Mouse (Mus musculus) hindbrain, embryonic 14.5 days (tissue): ENCODE measurements around the gene Def8. TPM values are rescaled to one million over a fixed set of nuclear protein-coding genes. Genes with fewer than 3 reads are reported as not detected.

Experiments
- ATAC-seq: fragments of 200-750 bp; cut with Nextera tagmentation; 2 replicates; pipeline ENCODE4 v1.8.0; 2017; ENCODE audit warnings: moderate number of reproducible peaks, mild to moderate bottlenecking, moderate TSS enrichment, moderate library complexity; ENCODE audit not compliant: low FRiP score
- DNase-seq: peaks from one replicate; pipeline ENCODE4 v3.0.0-alpha.2; 2015; ENCODE audit warnings: low spot score
- H3K27ac ChIP-seq: fragments of 300-500 bp; sonication (generic); 2 replicates; pipeline ENCODE4 v1.5.1; 2014; ENCODE audit warnings: mild to moderate bottlenecking, moderate library complexity
- H3K27me3 ChIP-seq: fragments of 300-500 bp; sonication (generic); 2 replicates; pipeline ENCODE4 v1.6.1; 2014; ENCODE audit warnings: mild to moderate bottlenecking, low read length, mixed read lengths; ENCODE audit not compliant: control insufficient read depth, insufficient read depth
- H3K36me3 ChIP-seq: fragments of 300-500 bp; sonication (generic); replicated peaks from 2 replicates; pipeline ENCODE4 v1.6.1; 2014; ENCODE audit not compliant: control insufficient read depth, insufficient read depth
- H3K4me1 ChIP-seq: fragments of 300-500 bp; sonication (generic); replicated peaks from 2 replicates; pipeline ENCODE4 v1.6.1; 2014; ENCODE audit warnings: antibody characterized with exemption, low read length, mixed read lengths; ENCODE audit not compliant: control insufficient read depth, insufficient read depth
- H3K4me2 ChIP-seq: fragments of 300-500 bp; sonication (generic); replicated peaks from 2 replicates; pipeline ENCODE4 v1.6.1; 2014; ENCODE audit warnings: mild to moderate bottlenecking, moderate library complexity
- H3K4me3 ChIP-seq: fragments of 300-500 bp; sonication (generic); replicated peaks from 2 replicates; pipeline ENCODE4 v1.5.1; 2014; ENCODE audit warnings: mild to moderate bottlenecking, low read length
- H3K9ac ChIP-seq: fragments of 300-500 bp; sonication (generic); 2 replicates; pipeline ENCODE4 v1.6.1; 2014
- H3K9me3 ChIP-seq: fragments of 300-500 bp; sonication (generic); 2 replicates; pipeline ENCODE4 v1.6.1; 2016; ENCODE audit warnings: low read length; ENCODE audit not compliant: control insufficient read depth
- WGBS: fragments of 180-500 bp; shearing (Covaris S2); extraction: QIAGEN DNeasy Blood & Tissue Kit; methylation state at CpG from one replicate; pipeline ENCODE4 v1.1.7; 2014; 5-methylcytosine and 5-hydroxymethylcytosine counted together
- polyA plus RNA-seq: library from polyadenylated mRNA; unstranded; fragments of >200 nt; fragmentation: Nextera tagmentation; extraction: Ambion mirVana; gene quantifications from 2 replicates; pipeline ENCODE4 v1.2.1, GENCODE M21; 2014

Gene Def8
- polyA plus RNA-seq, 1 experiment from 2014 or later = 45.3 TPM

GRCm38 (mm10) chr8:123419711-123420110 lies 3.6 kb upstream of the Def8 start:
- no peaks in the 10 kb centered on the region for H3K27me3 ChIP-seq
- H3K4me3 ChIP-seq = no peak overlapping the region
- 96% methylated on average over 4 of the region's 4 CpGs for WGBS
- no peak overlapping the region for H3K9ac ChIP-seq
- no peak for DNase-seq
- H3K36me3 ChIP-seq = peaks cover 72% of the 10 kb centered on the region
- ATAC-seq = no peak
- no peak overlapping the region for H3K4me2 ChIP-seq
- H3K27ac ChIP-seq = no peak overlapping the region
- H3K4me1 ChIP-seq = peaks cover 20% of the 10 kb centered on the region
- H3K9me3 ChIP-seq = no peaks in the 10 kb centered on the region

DNA sequence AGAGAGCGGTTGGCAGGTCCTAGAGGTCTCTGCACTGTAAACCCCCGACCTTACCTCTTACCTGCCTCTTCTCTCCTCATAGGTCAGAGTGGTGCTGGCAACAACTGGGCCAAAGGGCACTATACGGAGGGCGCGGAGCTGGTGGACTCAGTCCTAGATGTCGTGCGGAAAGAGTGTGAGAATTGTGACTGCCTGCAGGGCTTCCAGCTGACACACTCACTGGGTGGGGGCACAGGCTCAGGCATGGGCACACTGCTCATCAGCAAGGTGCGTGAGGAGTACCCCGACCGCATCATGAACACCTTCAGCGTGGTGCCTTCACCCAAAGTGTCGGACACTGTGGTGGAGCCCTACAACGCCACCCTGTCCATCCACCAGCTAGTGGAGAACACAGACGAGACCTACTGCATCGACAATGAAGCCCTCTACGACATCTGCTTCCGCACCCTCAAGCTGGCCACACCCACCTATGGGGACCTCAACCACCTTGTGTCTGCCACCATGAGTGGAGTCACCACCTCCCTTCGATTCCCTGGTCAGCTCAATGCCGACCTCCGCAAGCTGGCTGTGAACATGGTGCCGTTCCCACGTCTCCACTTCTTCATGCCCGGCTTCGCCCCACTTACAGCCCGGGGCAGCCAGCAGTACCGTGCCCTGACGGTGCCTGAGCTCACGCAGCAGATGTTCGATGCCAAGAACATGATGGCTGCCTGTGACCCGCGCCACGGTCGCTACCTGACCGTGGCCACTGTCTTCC lies 2.6 kb upstream of the Def8 start:
- H3K27me3 ChIP-seq = no peaks in the 10 kb centered on the region
- no peak overlapping the region for H3K4me2 ChIP-seq
- 95% methylated on average over 34 of the region's 34 CpGs for WGBS
- H3K4me1 ChIP-seq = peaks cover 18% of the 10 kb centered on the region
- no peak overlapping the region for H3K27ac ChIP-seq
- no peaks in the 10 kb centered on the region for H3K9me3 ChIP-seq
- no peak overlapping the region for H3K4me3 ChIP-seq
- peaks cover 72% of the 10 kb centered on the region for H3K36me3 ChIP-seq
- DNase-seq (no peak), ATAC-seq (no peak)
- H3K9ac ChIP-seq = no peak overlapping the region

- H3K36me3 ChIP-seq = peaks cover 71% of the 10 kb centered on the region
- no peak overlapping the region for H3K9ac ChIP-seq
- no peak for DNase-seq
These were observed 2.0 kb upstream of the Def8 start for GRCm38 (mm10) chr8:123421325-123421724.

GRCm38 (mm10) chr8:123422056-123422780 lies 1.1 kb upstream of the Def8 start:
- H3K27me3 ChIP-seq = no peaks in the 10 kb centered on the region
- H3K36me3 ChIP-seq = peaks cover 63% of the 10 kb centered on the region
- peak overlapping the region; percentile 36 for H3K4me2 ChIP-seq
- peak overlapping the region; percentile 53; the same call in 1 of the 2 replicates for H3K27ac ChIP-seq
- DNase-seq (peak; percentile 81), ATAC-seq (peak; percentile 42; the same call in 1 of the 2 replicates)
- H3K9me3 ChIP-seq = peaks cover 9% of the 10 kb centered on the region
- no peak overlapping the region; the same call in 1 of the 2 replicates for H3K9ac ChIP-seq
- no peak overlapping the region for H3K4me3 ChIP-seq
- 19% methylated on average over 17 of the region's 17 CpGs for WGBS
- peaks cover 3% of the 10 kb centered on the region for H3K4me1 ChIP-seq

More at GRCm38 (mm10) chr8:123421325-123421724, 2.0 kb upstream of the Def8 start:
- Histone ChIP-seq H3K27me3 (no peaks in the 10 kb centered on the region), H3K27ac (no peak overlapping the region), H3K4me3 (no peak overlapping the region), H3K4me1 (peaks cover 12% of the 10 kb centered on the region), H3K9me3 (0 out of 2 replicates have a peak, but pooled peaks cover under 1% of the 10 kb centered on the region), H3K4me2 (no peak overlapping the region)
- ATAC-seq = no peak
- WGBS = 91% methylated on average over 19 of the region's 19 CpGs

GRCm38 (mm10) chr8:123422781-123423159 lies 557 bp upstream of the Def8 start:
- Histone ChIP-seq H3K4me3 (no peak overlapping the region), H3K4me1 (no peaks in the 10 kb centered on the region; the same call in 1 of the 2 replicates), H3K4me2 (0 out of 2 replicates have a peak overlapping the region, but pooled peaks have one; percentile 36), H3K27me3 (no peaks in the 10 kb centered on the region), H3K36me3 (peaks cover 57% of the 10 kb centered on the region), H3K9ac (no peak overlapping the region), H3K27ac (no peak overlapping the region; the same call in 1 of the 2 replicates), H3K9me3 (peaks cover 15% of the 10 kb centered on the region)
- DNase-seq (no peak), ATAC-seq (no peak)
- WGBS = 18% methylated on average over 3 of the region's 3 CpGs

DNA sequence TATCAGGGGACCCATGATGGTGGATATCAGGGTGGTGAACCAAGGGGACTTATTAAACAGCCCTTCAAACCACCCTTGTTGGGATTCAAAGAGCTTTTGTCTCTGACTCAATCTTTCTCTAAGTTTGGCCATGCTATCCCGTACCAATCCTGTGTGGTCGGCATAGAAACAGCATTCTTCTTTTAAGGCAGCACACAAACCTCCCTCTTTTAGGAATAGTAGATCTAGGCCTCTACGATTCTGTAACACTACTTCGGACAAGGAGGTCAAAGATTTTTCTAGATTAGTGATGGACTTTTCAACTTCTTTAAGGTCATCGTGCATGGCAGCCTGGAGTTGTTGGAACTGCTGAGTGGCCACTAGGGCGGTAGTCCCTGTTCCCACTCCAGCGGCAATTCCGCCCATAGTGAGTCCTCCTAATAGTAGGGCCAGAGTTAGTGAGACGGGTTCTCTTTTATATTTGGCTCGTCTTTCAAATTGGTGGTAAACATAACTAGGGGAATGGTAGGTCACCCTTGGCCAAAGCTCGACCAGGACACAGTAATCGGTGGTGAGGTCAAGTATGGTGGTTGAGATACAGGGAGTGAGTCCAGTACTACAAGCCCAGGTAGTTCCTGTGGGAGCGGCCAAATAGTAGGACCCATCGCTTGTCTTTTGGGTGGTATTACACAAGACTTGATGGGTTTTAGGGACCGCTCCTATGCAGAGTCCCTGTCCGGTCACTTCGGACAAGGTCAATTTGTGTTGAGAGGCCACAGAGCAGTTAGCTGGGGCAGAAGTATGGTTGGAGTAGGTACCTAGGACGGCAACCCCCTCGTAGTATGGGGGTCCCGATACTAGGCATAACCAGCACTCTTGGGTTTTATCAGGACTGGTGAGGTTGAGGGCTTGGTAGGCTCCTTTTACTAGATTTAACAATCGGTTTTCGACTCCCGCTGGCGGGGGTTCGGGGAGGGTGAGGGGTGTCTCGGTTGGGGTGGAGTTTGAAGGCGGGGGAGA lies 3.5 kb downstream of the Def8 start:
- Histone ChIP-seq H3K4me3 (no peak overlapping the region), H3K4me2 (no peak overlapping the region), H3K9me3 (peaks cover 44% of the 10 kb centered on the region), H3K4me1 (no peaks in the 10 kb centered on the region; the same call in 1 of the 2 replicates), H3K36me3 (peaks cover 17% of the 10 kb centered on the region), H3K9ac (no peak overlapping the region), H3K27me3 (no peaks in the 10 kb centered on the region), H3K27ac (no peak overlapping the region)
- WGBS = 97% methylated on average over 27 of the region's 27 CpGs
- ATAC-seq (no peak), DNase-seq (no peak)

- ATAC-seq (no peak), DNase-seq (no peak)
- H3K27me3 ChIP-seq = no peaks in the 10 kb centered on the region
- no peak overlapping the region for H3K4me3 ChIP-seq
- no peaks in the 10 kb centered on the region for H3K4me1 ChIP-seq
- H3K9me3 ChIP-seq = peaks cover 51% of the 10 kb centered on the region
- no peak overlapping the region for H3K4me2 ChIP-seq
- peaks cover 9% of the 10 kb centered on the region for H3K36me3 ChIP-seq
- H3K27ac ChIP-seq = no peak overlapping the region
- WGBS = 98% methylated on average over 24 of the region's 24 CpGs
- H3K9ac ChIP-seq = no peak overlapping the region
These were observed 4.4 kb downstream of the Def8 start for GRCm38 (mm10) chr8:123427639-123428275.

DNA sequence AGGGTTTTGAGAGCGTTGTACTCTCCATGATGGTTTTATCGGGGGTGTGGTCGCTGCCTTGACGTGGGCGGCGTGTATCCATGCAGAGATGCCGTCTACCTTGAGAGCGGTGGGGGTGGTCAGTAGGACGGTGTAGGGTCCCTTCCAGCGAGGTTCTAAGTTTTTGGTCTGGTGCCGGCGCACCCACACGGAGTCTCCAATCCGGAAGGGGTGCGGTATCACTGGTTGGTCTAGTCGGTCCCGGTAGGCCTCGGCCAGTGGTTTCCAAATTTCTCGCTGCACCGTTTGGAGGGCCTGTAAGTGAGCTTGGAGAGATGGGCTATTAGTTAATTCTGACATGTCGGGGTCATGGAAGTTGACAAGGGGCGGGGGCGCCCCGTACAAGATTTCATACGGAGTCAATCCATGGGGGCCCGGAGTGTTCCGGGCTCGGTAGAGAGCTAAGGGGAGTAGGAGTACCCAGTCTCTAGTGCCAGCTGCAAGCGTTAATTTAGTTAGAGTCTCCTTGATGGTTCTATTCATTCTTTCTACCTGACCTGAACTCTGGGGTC lies 5.1 kb downstream of the Def8 start:
- Histone ChIP-seq H3K4me3 (no peak overlapping the region), H3K4me1 (no peaks in the 10 kb centered on the region), H3K9me3 (peaks cover 51% of the 10 kb centered on the region), H3K36me3 (peaks cover 2% of the 10 kb centered on the region; the same call in 1 of the 2 replicates), H3K4me2 (no peak overlapping the region), H3K27ac (no peak overlapping the region), H3K9ac (no peak overlapping the region), H3K27me3 (no peaks in the 10 kb centered on the region)
- WGBS = 97% methylated on average over 29 of the region's 29 CpGs
- no peak for DNase-seq
- no peak for ATAC-seq
